Mouse (Mus musculus) liver, adult 2 months (tissue): Measurements from ENCODE around the gene Cdhr3. TPM values are rescaled to one million over a fixed set of nuclear protein-coding genes. Genes with fewer than 3 reads are reported as not detected.

Experiments
- DNase-seq: peaks from one replicate; pipeline ENCODE4 v3.0.0-alpha.2; 2011; ENCODE audit warnings: low read depth, low spot score; ENCODE audit errors: extremely low read depth
- H3K27ac ChIP-seq: fragments of 200-500 bp; replicated peaks from 2 replicates; pipeline ENCODE4 v1.5.1; 2012; ENCODE audit warnings: low read depth, mild to moderate bottlenecking, control low read depth, inconsistent platforms, low read length; ENCODE audit not compliant: insufficient read depth
- H3K27me3 ChIP-seq: fragments of 200-500 bp; 2 replicates; pipeline ENCODE4 v1.6.1; 2012; ENCODE audit warnings: mild to moderate bottlenecking, moderate library complexity, low read length, inconsistent platforms; ENCODE audit not compliant: control insufficient read depth, insufficient read depth
- H3K36me3 ChIP-seq: fragments of 200-500 bp; 2 replicates; pipeline ENCODE4 v1.6.1; 2012; ENCODE audit warnings: low read length, inconsistent platforms; ENCODE audit not compliant: control insufficient read depth, insufficient read depth
- H3K4me1 ChIP-seq: fragments of 200-500 bp; 2 replicates; pipeline ENCODE4 v1.6.1; 2011; ENCODE audit warnings: low read length; ENCODE audit not compliant: control insufficient read depth, insufficient read depth
- H3K4me3 ChIP-seq: fragments of 200-500 bp; 2 replicates; pipeline ENCODE4 v1.5.1; 2011; ENCODE audit warnings: low read depth, mild to moderate bottlenecking, control low read depth, low read length, moderate library complexity; ENCODE audit not compliant: insufficient read depth
- H3K79me2 ChIP-seq: fragments of 200-500 bp; 2 replicates; pipeline ENCODE4 v1.6.1; 2012; ENCODE audit warnings: inconsistent platforms, mild to moderate bottlenecking, low read length, moderate library complexity; ENCODE audit not compliant: control insufficient read depth, insufficient read depth
- H3K9ac ChIP-seq: fragments of 200-500 bp; 2 replicates; pipeline ENCODE4 v1.6.1; 2012; ENCODE audit warnings: low read depth, mild to moderate bottlenecking, control low read depth, inconsistent platforms, low read length
- CTCF ChIP-seq: fragments of 200-500 bp; IDR thresholded peaks from 2 replicates; pipeline ENCODE4 v1.5.1; 2011; ENCODE audit warnings: low read depth, low read length, control low read depth
- POLR2A ChIP-seq: fragments of 200-500 bp; IDR thresholded peaks from 2 replicates; pipeline ENCODE4 v1.6.1; 2011; ENCODE audit warnings: low read length, control low read depth; ENCODE audit not compliant: insufficient read depth; ENCODE audit errors: extremely low read depth
- WGBS: fragments of 180-500 bp; shearing (Covaris S2); methylation state at CpG from one replicate; pipeline ENCODE4 v1.1.7; 2018; 5-methylcytosine and 5-hydroxymethylcytosine counted together
- polyA plus RNA-seq: library from polyadenylated mRNA; depleted of rRNA; stranded (reverse); fragments of >200 nt; gene quantifications from 2 replicates; pipeline ENCODE4 v1.2.3, GENCODE M21; 2012
- total RNA-seq: library from RNA; depleted of rRNA; stranded (reverse); fragments of >200 nt; gene quantifications from 2 replicates; pipeline ENCODE4 v1.2.3, GENCODE M21; 2014

Gene Cdhr3
- total and polyA plus RNA-seq, 2 experiments, result not detected

DNA sequence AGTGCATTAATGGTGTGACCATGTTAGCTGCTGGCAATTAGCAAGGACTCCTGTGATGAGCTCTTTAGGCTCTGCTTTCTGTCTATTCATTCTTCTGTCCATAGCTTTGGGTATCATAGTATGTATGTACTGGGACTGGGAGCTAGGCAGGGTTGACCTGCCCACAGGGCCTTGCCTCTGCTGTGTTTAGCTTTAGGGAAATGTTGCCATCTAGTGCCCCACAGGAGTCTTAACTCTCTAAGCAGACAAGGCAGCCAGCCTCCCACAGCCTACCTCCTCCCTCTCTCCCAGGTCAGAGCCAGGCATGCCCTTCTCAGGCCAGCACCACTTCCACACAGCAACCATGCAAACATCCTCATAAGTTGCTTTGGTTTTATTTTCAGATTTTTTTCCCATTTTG lies 16.9 kb upstream of the Cdhr3 start:
- DNase-seq, result peak; percentile 6
- no peak overlapping the region for H3K9ac ChIP-seq
- no peaks in the 10 kb centered on the region for H3K79me2 ChIP-seq
- H3K27ac ChIP-seq, result no peak overlapping the region
- no peak overlapping the region for H3K4me3 ChIP-seq
- H3K4me1 ChIP-seq, result no peaks in the 10 kb centered on the region
- H3K27me3 ChIP-seq, result no peaks in the 10 kb centered on the region
- TF ChIP-seq CTCF (peak; percentile 51), POLR2A (no peak)
- no peaks in the 10 kb centered on the region for H3K36me3 ChIP-seq

DNA sequence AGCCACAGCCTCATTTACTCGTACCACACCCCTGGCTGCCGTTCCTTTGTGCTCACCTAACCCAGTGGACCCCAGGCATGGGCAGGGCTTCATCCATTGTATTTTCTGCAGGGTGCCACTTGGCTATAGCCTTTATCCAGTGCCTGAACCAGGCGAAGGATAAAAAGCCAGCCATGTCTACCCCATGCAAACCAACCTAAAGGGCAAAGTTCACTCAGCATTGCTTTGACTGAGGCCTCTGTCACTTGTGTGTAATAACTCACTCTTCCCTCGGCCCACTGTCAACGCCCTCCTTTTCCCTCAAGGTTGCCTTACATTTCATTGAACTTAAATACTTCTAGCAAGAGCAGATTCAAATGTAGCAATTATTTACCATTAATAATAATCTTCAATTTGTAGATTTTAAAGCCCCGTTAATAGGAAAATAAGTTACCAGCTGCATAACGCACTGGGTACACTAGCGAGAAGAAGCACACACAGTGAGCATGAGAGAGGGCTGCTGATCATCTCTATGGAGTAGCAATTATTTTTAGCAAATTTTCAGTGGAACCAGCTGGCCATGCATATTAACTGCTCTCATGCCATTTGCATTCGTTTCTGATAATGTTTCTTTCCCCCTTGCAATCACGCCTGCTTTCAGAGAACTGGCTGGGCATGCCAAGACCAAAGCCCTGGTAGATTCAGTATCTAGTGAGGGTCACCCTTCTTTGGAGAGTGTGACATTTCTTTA lies 13.9 kb upstream of the Cdhr3 start:
- H3K4me3 ChIP-seq, result no peak overlapping the region
- no peak overlapping the region for H3K27ac ChIP-seq
- no peaks in the 10 kb centered on the region for H3K4me1 ChIP-seq
- WGBS, result 87% methylated on average over 10 of the region's 10 CpGs
- H3K27me3 ChIP-seq, result no peaks in the 10 kb centered on the region
- TF ChIP-seq POLR2A, result no peak
- TF ChIP-seq CTCF, result no peak
- DNase-seq, result no peak
- H3K9ac ChIP-seq, result no peak overlapping the region
- H3K36me3 ChIP-seq, result no peaks in the 10 kb centered on the region
- H3K79me2 ChIP-seq, result no peaks in the 10 kb centered on the region

DNA sequence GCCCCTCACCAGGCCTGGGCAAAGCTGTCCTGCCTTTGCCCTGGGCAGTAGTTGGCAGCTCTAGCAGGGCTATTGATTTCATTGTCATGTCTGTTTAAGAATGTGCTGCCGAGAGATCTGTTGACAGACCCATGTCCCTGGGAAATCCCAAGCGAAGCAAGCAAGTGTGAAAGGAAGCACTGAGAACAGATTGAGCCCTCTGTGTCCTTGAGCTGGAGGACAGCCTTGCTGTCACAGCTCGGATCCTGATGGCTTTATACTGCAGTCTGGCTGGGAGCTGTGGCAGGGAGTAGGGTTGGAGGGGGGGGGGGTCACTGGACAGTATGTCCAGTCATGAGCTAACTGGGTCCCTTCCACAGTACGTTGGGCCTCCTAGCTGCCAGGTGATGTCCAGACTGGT lies 13.0 kb upstream of the Cdhr3 start:
- WGBS, result 46% methylated on average over 4 of the region's 4 CpGs
- TF ChIP-seq POLR2A, result no peak
- no peak for TF ChIP-seq CTCF
- H3K79me2 ChIP-seq, result no peaks in the 10 kb centered on the region
- H3K27me3 ChIP-seq, result no peaks in the 10 kb centered on the region; the same call in 1 of the 2 replicates
- H3K4me1 ChIP-seq, result no peaks in the 10 kb centered on the region
- H3K4me3 ChIP-seq, result no peak overlapping the region
- H3K36me3 ChIP-seq, result no peaks in the 10 kb centered on the region
- no peak overlapping the region for H3K9ac ChIP-seq
- no peak overlapping the region for H3K27ac ChIP-seq
- DNase-seq, result no peak

DNA sequence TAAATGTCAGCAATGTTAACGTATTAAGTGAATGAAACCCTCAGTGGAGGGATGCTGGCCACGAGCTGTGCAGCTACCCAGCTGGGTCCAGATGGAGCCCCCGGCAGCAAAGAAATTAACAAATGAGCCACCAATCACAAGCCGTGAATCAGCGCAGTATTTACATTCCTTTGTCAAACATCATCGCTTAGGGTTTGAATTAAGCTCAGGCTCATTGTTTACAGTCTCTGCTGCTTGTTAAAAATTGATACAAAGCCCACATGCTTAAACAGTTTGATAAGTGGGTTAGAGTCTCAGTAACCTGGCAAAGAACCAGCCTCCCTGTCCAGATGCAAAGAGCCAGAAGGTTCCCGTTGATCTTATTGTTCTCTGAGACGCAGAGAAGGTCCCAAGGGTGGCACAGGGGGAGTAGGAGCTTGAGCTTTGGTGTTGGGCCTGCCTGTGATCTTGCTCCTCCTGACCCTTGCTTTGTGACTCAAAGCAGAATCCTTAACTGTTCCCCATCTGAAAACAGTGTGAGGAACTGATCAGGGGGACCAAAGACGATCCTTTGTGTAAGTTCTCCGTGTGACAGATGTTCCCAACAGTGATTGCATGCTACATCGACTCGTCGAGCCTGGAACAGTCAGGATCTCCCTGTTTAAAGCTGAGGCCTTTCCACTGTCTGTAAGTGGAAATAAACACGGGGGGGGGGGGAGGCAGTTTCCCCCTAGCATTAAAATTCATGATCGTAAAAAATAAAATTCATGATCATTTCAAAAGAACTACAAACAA lies 9.9 kb upstream of the Cdhr3 start:
- TF ChIP-seq CTCF (no peak), POLR2A (no peak)
- H3K36me3 ChIP-seq, result no peaks in the 10 kb centered on the region
- H3K4me1 ChIP-seq, result no peaks in the 10 kb centered on the region
- H3K79me2 ChIP-seq, result no peaks in the 10 kb centered on the region
- H3K9ac ChIP-seq, result no peak overlapping the region
- H3K27ac ChIP-seq, result no peak overlapping the region
- H3K4me3 ChIP-seq, result no peak overlapping the region
- 52% methylated on average over 15 of the region's 15 CpGs for WGBS
- no peaks in the 10 kb centered on the region; the same call in 1 of the 2 replicates for H3K27me3 ChIP-seq
- DNase-seq, result peak; percentile 7

DNA sequence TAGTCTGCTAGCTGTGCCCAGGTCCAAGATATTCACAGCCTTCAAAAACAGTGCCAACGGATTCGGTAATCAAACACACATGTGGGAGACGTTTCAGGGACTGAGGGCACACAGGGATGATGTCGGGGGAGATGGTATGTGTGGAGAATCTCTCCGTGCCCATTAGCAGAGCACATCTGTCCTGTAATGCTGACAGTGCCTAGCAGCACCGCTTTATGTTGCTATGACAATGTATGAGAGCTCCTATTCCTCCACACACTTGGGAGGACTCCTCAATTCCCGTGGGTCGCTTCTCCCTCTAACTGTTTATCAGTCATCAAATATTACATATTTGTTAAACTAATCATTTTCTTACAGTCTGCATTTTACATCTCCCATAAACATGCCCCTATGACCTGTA lies 9.0 kb upstream of the Cdhr3 start:
- Histone ChIP-seq H3K36me3 (no peaks in the 10 kb centered on the region), H3K27ac (no peak overlapping the region), H3K27me3 (no peaks in the 10 kb centered on the region; the same call in 1 of the 2 replicates), H3K9ac (no peak overlapping the region), H3K4me3 (no peak overlapping the region), H3K4me1 (no peaks in the 10 kb centered on the region), H3K79me2 (no peaks in the 10 kb centered on the region)
- 79% methylated on average over 8 of the region's 8 CpGs for WGBS
- TF ChIP-seq POLR2A (no peak), CTCF (no peak)
- no peak for DNase-seq

DNA sequence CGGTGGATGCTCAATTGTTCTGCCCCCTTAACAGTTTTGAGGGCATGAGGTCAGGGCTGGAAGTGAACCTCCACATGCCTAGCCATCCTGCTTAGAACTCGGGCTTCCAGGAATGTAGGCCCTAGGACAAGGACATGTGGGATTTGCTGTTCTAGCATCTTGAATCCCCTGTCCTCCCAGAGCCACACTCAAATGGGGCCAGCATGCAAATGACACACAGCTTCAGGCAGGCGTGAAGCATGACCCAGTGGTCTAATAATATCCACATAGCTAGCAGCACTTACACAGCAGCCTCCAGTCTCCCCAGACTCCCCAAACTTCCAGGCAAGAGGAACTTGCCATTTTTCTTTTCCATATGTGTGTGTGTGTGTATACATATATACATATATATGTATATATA lies 3.3 kb upstream of the Cdhr3 start:
- H3K36me3 ChIP-seq, result no peaks in the 10 kb centered on the region
- 88% methylated on average over 3 of the region's 3 CpGs for WGBS

More for the DNA sequence above, 3.3 kb upstream of the Cdhr3 start:
- no peaks in the 10 kb centered on the region for H3K79me2 ChIP-seq
- no peaks in the 10 kb centered on the region for H3K4me1 ChIP-seq
- TF ChIP-seq POLR2A (no peak), CTCF (no peak)
- H3K27ac ChIP-seq, result no peak overlapping the region
- no peak overlapping the region for H3K4me3 ChIP-seq
- H3K27me3 ChIP-seq, result no peaks in the 10 kb centered on the region
- no peak overlapping the region for H3K9ac ChIP-seq
- DNase-seq, result no peak
